In genomic region chr4:155277963-155278362, GRCm38 (mm10) we compare ENCODE assay signal across 21 mouse cellular contexts. TPM values are rescaled to one million over a fixed set of nuclear protein-coding genes. Genes with fewer than 3 reads are reported as not detected.
DNase-seq lines count a peak whose midpoint lies in the region; ATAC-seq and TF ChIP-seq lines count a peak whose summit lies in the region.
"Had no signal": no experiment of that assay in that cellular context is flagged by ENCODE, and none has a peak within 500 bp of the region (broad histone marks: within the 10 kb centered on the region; RNA-seq: fewer than 3 reads in every experiment).

No protein-coding gene starts in this region.

- no peaks in the 10 kb centered on the region for H3K9me3 ChIP-seq in intestine, embryonic 14.5 days (ENCODE audit: control insufficient read depth, low read length)
- H3K9me3 ChIP-seq in intestine, postnatal 0 days (ENCODE audit: control insufficient read depth): no peaks in the 10 kb centered on the region
- H3K9me3 ChIP-seq in limb, embryonic 10.5 days (replicated peaks): no peaks in the 10 kb centered on the region
- no peaks in the 10 kb centered on the region for H3K9me3 ChIP-seq in kidney, embryonic 16.5 days (ENCODE audit: low read length)
- H3K9me3 ChIP-seq: kidney, embryonic 15.5 days; midbrain, embryonic 10.5 days; neural tube, embryonic 13.5 days had no signal

- TF ChIP-seq CTCF in intestine, postnatal 0 days (IDR thresholded peaks at IDR 0.05; ENCODE audit: low read depth): no peak

- no peaks in the 10 kb centered on the region for H3K36me3 ChIP-seq in intestine, embryonic 14.5 days (ENCODE audit: control insufficient read depth, insufficient read depth, low read length)
- H3K36me3 ChIP-seq in intestine, postnatal 0 days (ENCODE audit: control insufficient read depth, insufficient read depth): no peaks in the 10 kb centered on the region; the same call in 1 of the 2 replicates
- no peaks in the 10 kb centered on the region for H3K36me3 ChIP-seq in limb, embryonic 10.5 days
- H3K36me3 ChIP-seq in kidney, embryonic 16.5 days (ENCODE audit: insufficient read depth, low read length): no peaks in the 10 kb centered on the region
- H3K36me3 ChIP-seq: kidney, embryonic 15.5 days; midbrain, embryonic 10.5 days had no signal

- no peaks in the 10 kb centered on the region for H3K27me3 ChIP-seq in intestine, embryonic 14.5 days (replicated peaks; ENCODE audit: control insufficient read depth, insufficient read depth, low read length)
- no peaks in the 10 kb centered on the region for H3K27me3 ChIP-seq in intestine, postnatal 0 days (replicated peaks; ENCODE audit: control insufficient read depth, insufficient read depth, low read length)
- no peaks in the 10 kb centered on the region for H3K27me3 ChIP-seq in limb, embryonic 10.5 days (ENCODE audit: low read depth, poor library complexity, severe bottlenecking)
- no peaks in the 10 kb centered on the region for H3K27me3 ChIP-seq in kidney, embryonic 16.5 days (ENCODE audit: insufficient read depth, low read length)
- H3K27me3 ChIP-seq: kidney, embryonic 15.5 days; neural tube, embryonic 13.5 days had no signal

- no peak for ATAC-seq in intestine, embryonic 14.5 days (replicated peaks; ENCODE audit: low FRiP score, low TSS enrichment, low read depth)
- ATAC-seq in intestine, postnatal 0 days: no peak
- no peak for ATAC-seq in kidney, embryonic 16.5 days (ENCODE audit: low FRiP score, low TSS enrichment)
- ATAC-seq in activated CD4-positive, CD25-positive, alpha-beta regulatory T cell, adult 4 months: no peak
- ATAC-seq: intestine, embryonic 16.5 days had no signal

- peaks cover 36% of the 10 kb centered on the region for H3K4me1 ChIP-seq in intestine, embryonic 14.5 days (replicated peaks; ENCODE audit: control insufficient read depth, insufficient read depth, low read length)
- peaks cover 12% of the 10 kb centered on the region for H3K4me1 ChIP-seq in intestine, postnatal 0 days (replicated peaks; ENCODE audit: control insufficient read depth, insufficient read depth, low read length)
- peaks cover 66% of the 10 kb centered on the region for H3K4me1 ChIP-seq in limb, embryonic 10.5 days
- H3K4me1 ChIP-seq in kidney, embryonic 16.5 days (ENCODE audit: insufficient read depth, low read length): peaks cover 35% of the 10 kb centered on the region

- peak; percentile 60 for DNase-seq in embryo, embryonic 10 days (ENCODE audit: low spot score)
- no peak for DNase-seq in embryo, embryonic 9.5 days (ENCODE audit: extremely low spot score)
- DNase-seq in intestine, embryonic 14.5 days (ENCODE audit: low spot score): no peak
- DNase-seq in embryo, embryonic 11 days: peak; percentile 50
- DNase-seq in limb, embryonic 10.5 days (ENCODE audit: low spot score): peak; percentile 40
- DNase-seq: adrenal gland, postnatal 10 days; cerebellum, adult 9-11 months; heart, adult 11 months; heart, postnatal 36 days; layer of hippocampus, postnatal 36 days; right cerebral cortex, postnatal 25 days; thymus, adult 2 months had no signal

- peak overlapping the region; percentile 38; the same call in 1 of the 2 replicates for H3K27ac ChIP-seq in intestine, embryonic 14.5 days (ENCODE audit: low read depth)
- no peak overlapping the region for H3K27ac ChIP-seq in intestine, postnatal 0 days (ENCODE audit: low read depth, low read length)
- H3K27ac ChIP-seq in limb, embryonic 10.5 days: peak overlapping the region; percentile 83
- no peak overlapping the region for H3K27ac ChIP-seq in kidney, embryonic 16.5 days (ENCODE audit: low read length)
- H3K27ac ChIP-seq: liver, embryonic 14.5 days; macrophage; neural tube, embryonic 13.5 days had no signal

- 85% methylated on average over 6 of the region's 6 CpGs for WGBS in intestine, embryonic 14.5 days
- WGBS in intestine, postnatal 0 days: 85% methylated on average over 6 of the region's 6 CpGs
- WGBS in limb, embryonic 10.5 days: 44% methylated on average over 6 of the region's 6 CpGs
- WGBS in kidney, embryonic 16.5 days: 76% methylated on average over 6 of the region's 6 CpGs

- H3K4me2 ChIP-seq in intestine, embryonic 14.5 days (ENCODE audit: low read length): no peak overlapping the region
- H3K4me2 ChIP-seq in intestine, postnatal 0 days (replicated peaks; ENCODE audit: low read depth): no peak overlapping the region
- no peak overlapping the region for H3K4me2 ChIP-seq in kidney, embryonic 16.5 days (replicated peaks; ENCODE audit: low read depth, low read length)
- H3K4me2 ChIP-seq: kidney, embryonic 15.5 days; neural tube, embryonic 13.5 days had no signal

- no peak overlapping the region for H3K4me3 ChIP-seq in intestine, embryonic 14.5 days (ENCODE audit: low read depth, low read length)
- no peak overlapping the region for H3K4me3 ChIP-seq in intestine, postnatal 0 days (ENCODE audit: low read depth, low read length)
- H3K4me3 ChIP-seq in limb, embryonic 10.5 days: no peak overlapping the region
- no peak overlapping the region for H3K4me3 ChIP-seq in kidney, embryonic 16.5 days (ENCODE audit: low read length)
- H3K4me3 ChIP-seq: kidney, embryonic 15.5 days; midbrain, embryonic 10.5 days; neural tube, embryonic 13.5 days had no signal

- H3K9ac ChIP-seq in intestine, embryonic 14.5 days (ENCODE audit: low read length): no peak overlapping the region
- no peak overlapping the region for H3K9ac ChIP-seq in intestine, postnatal 0 days (ENCODE audit: low read depth, low read length)
- no peak overlapping the region for H3K9ac ChIP-seq in kidney, embryonic 16.5 days (replicated peaks; ENCODE audit: low read length)
- H3K9ac ChIP-seq: kidney, embryonic 15.5 days; liver, embryonic 14.5 days; neural tube, embryonic 13.5 days had no signal

RNA-seq across cellular contexts. Expression of gene Faap20, which starts 28.4 kb away (rescaled TPM):
- 74.6 and 81.2 TPM in 2 replicates for polyA plus RNA-seq in intestine, embryonic 14.5 days (2014; fragmentation: Nextera tagmentation; extraction: Ambion mirVana)
- 54.6 and 57.8 TPM in 2 replicates for polyA plus RNA-seq in intestine, postnatal 0 days (2015; fragmentation: Nextera tagmentation; extraction: Ambion mirVana)
- polyA plus RNA-seq in limb, embryonic 10.5 days (2016; fragmentation: Nextera tagmentation; extraction: Ambion mirVana): 104 and 107 TPM in 2 replicates
- polyA plus RNA-seq in kidney, embryonic 16.5 days (2015; fragmentation: Nextera tagmentation; extraction: Ambion mirVana): 77.4 and 77.8 TPM in 2 replicates
- 10 to 100 TPM; 45.1 to 54.9 TPM for polyA plus RNA-seq in activated CD4-positive, CD25-positive, alpha-beta regulatory T cell, adult 4 months (2017; shearing (Covaris generic))

RNA-seq across cellular contexts. Expression of gene Ski, which starts 55.6 kb away (rescaled TPM):
- 24.4 and 25.3 TPM in 2 replicates for polyA plus RNA-seq in intestine, embryonic 14.5 days (2014; fragmentation: Nextera tagmentation; extraction: Ambion mirVana)
- polyA plus RNA-seq in intestine, postnatal 0 days (2015; fragmentation: Nextera tagmentation; extraction: Ambion mirVana): 13.3 and 14.0 TPM in 2 replicates
- polyA plus RNA-seq in limb, embryonic 10.5 days (2016; fragmentation: Nextera tagmentation; extraction: Ambion mirVana): 9.6 and 10.6 TPM in 2 replicates
- 14.5 and 15.9 TPM in 2 replicates for polyA plus RNA-seq in kidney, embryonic 16.5 days (2015; fragmentation: Nextera tagmentation; extraction: Ambion mirVana)
- 10 to 100 TPM; 24.7 to 25.0 TPM for polyA plus RNA-seq in activated CD4-positive, CD25-positive, alpha-beta regulatory T cell, adult 4 months (2017; shearing (Covaris generic))

Comparison
In these comparisons a context has a peak if more than half of its experiments do, and no peak if none do; other contexts are left out.
1. DNase-seq: peak in embryo, embryonic 10 days (single experiment), embryo, embryonic 11 days (single experiment) and limb, embryonic 10.5 days (single experiment); none in embryo, embryonic 9.5 days (single experiment) and intestine, embryonic 14.5 days (single experiment).
2. H3K27ac ChIP-seq: peak in intestine, embryonic 14.5 days (single experiment) and limb, embryonic 10.5 days (single experiment); none in intestine, postnatal 0 days (single experiment) and kidney, embryonic 16.5 days (single experiment).